Mouse (Mus musculus) heart, adult 8-10 months (tissue): ENCODE results near the gene Vps45. TPM values are rescaled to one million over a fixed set of nuclear protein-coding genes. Genes with fewer than 3 reads are reported as not detected.
"Not testable (repeated sequence)": the region's sequence is repeated elsewhere in the genome, so short reads cannot be mapped to it uniquely, and the experiment has no call there.

Experiments
- DNase-seq: peaks from one replicate; pipeline ENCODE4 v3.0.0; 2022; ENCODE audit warnings: low spot score
- total RNA-seq, 4 experiments: library from RNA; stranded (reverse); gene quantifications; 2 replicates each; pipeline ENCODE4 v1.2.4; 2022

Gene Vps45
- total RNA-seq, 4 experiments from 2014 or later, result 27.2 to 33.8 (median 30.0) TPM

GRCm38 (mm10) chr3:95972873-95973634 is 85.2 kb downstream of the Vps45 start:
- no peak for DNase-seq

- DNase-seq, result no peak
These were observed 85.9 kb downstream of the Vps45 start for GRCm38 (mm10) chr3:95972251-95972872.

GRCm38 (mm10) chr3:95970661-95971060 is 87.6 kb downstream of the Vps45 start:
- not testable (repeated sequence) for DNase-seq

- DNase-seq, result no peak
These were observed 89.0 kb downstream of the Vps45 start for GRCm38 (mm10) chr3:95969277-95969676.

GRCm38 (mm10) chr3:95965518-95966451 is 92.5 kb downstream of the Vps45 start:
- DNase-seq, result no peak

- no peak for DNase-seq
These were observed 94.6 kb downstream of the Vps45 start for GRCm38 (mm10) chr3:95963681-95964080.

GRCm38 (mm10) chr3:95963230-95963629 is 95.0 kb downstream of the Vps45 start:
- DNase-seq, result no peak

- DNase-seq, result not testable (repeated sequence)
These were observed 96.1 kb downstream of the Vps45 start for GRCm38 (mm10) chr3:95962182-95962581.

GRCm38 (mm10) chr3:95959807-95960206 is 98.5 kb downstream of the Vps45 start:
- no peak for DNase-seq

- DNase-seq, result no peak
These were observed 99.2 kb downstream of the Vps45 start for GRCm38 (mm10) chr3:95959082-95959481.

GRCm38 (mm10) chr3:95957359-95958148 is 100.7 kb downstream of the Vps45 start:
- peak; percentile 78 for DNase-seq

GRCm38 (mm10) chr3:95955318-95955717 is 102.9 kb downstream of the Vps45 start:
- DNase-seq, result no peak

- not testable (repeated sequence) for DNase-seq
These were observed 103.6 kb downstream of the Vps45 start for GRCm38 (mm10) chr3:95954648-95955173.

GRCm38 (mm10) chr3:95953522-95953921 is 104.7 kb downstream of the Vps45 start:
- peak; percentile 69 for DNase-seq

GRCm38 (mm10) chr3:95953023-95953422 is 105.2 kb downstream of the Vps45 start:
- no peak for DNase-seq

GRCm38 (mm10) chr3:95951566-95951965 is 106.7 kb downstream of the Vps45 start:
- DNase-seq, result not testable (repeated sequence)

- peak; percentile 90 for DNase-seq
These were observed 107.3 kb downstream of the Vps45 start for GRCm38 (mm10) chr3:95950763-95951551.
